Mouse (Mus musculus): ENCODE results near the gene Bpifa3. TPM values are rescaled to one million over a fixed set of nuclear protein-coding genes. Genes with fewer than 3 reads are reported as not detected.

The Bpifa3 gene
- polyA plus RNA-seq, 1 experiment from 2014 or later = not detected

Other genes starting within 250 kb of the Bpifa3 start
- gene Bpifb6, start 229.9 kb upstream of the Bpifa3 start, polyA plus RNA-seq (2014; fragmentation: Nextera tagmentation; extraction: Ambion mirVana) = 0.08 TPM in 1 of 2 replicates, not detected in the other
- gene Bpifb3, start 212.1 kb upstream of the Bpifa3 start, polyA plus RNA-seq (2014; fragmentation: Nextera tagmentation; extraction: Ambion mirVana) = 0.08 and 0.09 TPM in 2 replicates
- not detected in 2 replicates for gene Bpifb4, start 192.1 kb upstream of the Bpifa3 start, polyA plus RNA-seq (2014; fragmentation: Nextera tagmentation; extraction: Ambion mirVana)
- gene Bpifa6, start 155.4 kb upstream of the Bpifa3 start, polyA plus RNA-seq (2014; fragmentation: Nextera tagmentation; extraction: Ambion mirVana) = not detected in 2 replicates
- gene Bpifa2, start 122.1 kb upstream of the Bpifa3 start, polyA plus RNA-seq (2014; fragmentation: Nextera tagmentation; extraction: Ambion mirVana) = not detected in 2 replicates
- not detected in 2 replicates for gene Bpifa1, start 12.5 kb downstream of the Bpifa3 start, polyA plus RNA-seq (2014; fragmentation: Nextera tagmentation; extraction: Ambion mirVana)
- gene Bpifa5, start 32.3 kb downstream of the Bpifa3 start, polyA plus RNA-seq (2014; fragmentation: Nextera tagmentation; extraction: Ambion mirVana) = not detected in 2 replicates
- not detected in 2 replicates for gene Bpifb1, start 60.5 kb downstream of the Bpifa3 start, polyA plus RNA-seq (2014; fragmentation: Nextera tagmentation; extraction: Ambion mirVana)
- 0.50 TPM in 1 of 2 replicates, not detected in the other for gene Bpifb5, start 93.4 kb downstream of the Bpifa3 start, polyA plus RNA-seq (2014; fragmentation: Nextera tagmentation; extraction: Ambion mirVana)
- gene Bpifb9a, start 127.5 kb downstream of the Bpifa3 start, polyA plus RNA-seq (2014; fragmentation: Nextera tagmentation; extraction: Ambion mirVana) = not detected in 2 replicates
- gene Bpifb9b, start 176.9 kb downstream of the Bpifa3 start, polyA plus RNA-seq (2014; fragmentation: Nextera tagmentation; extraction: Ambion mirVana) = not detected in 2 replicates
- gene Cdk5rap1, start 242.7 kb downstream of the Bpifa3 start, polyA plus RNA-seq (2014; fragmentation: Nextera tagmentation; extraction: Ambion mirVana) = 13.2 and 15.8 TPM in 2 replicates